Mouse (Mus musculus) thymus, adult 2 months (tissue): ENCODE measurements around the gene Huwe1. TPM values are rescaled to one million over a fixed set of nuclear protein-coding genes. Genes with fewer than 3 reads are reported as not detected.

Experiments used
- DNase-seq: peaks from one replicate; pipeline ENCODE4 v3.0.0; 2021
- H3K27ac ChIP-seq: fragments of 200-500 bp; 2 replicates; pipeline ENCODE4 v1.5.1; 2012; ENCODE audit warnings: low read length, control low read depth; ENCODE audit not compliant: control insufficient read depth, insufficient read depth
- H3K27me3 ChIP-seq: fragments of 200-500 bp; 2 replicates; pipeline ENCODE4 v1.6.1; 2012; ENCODE audit warnings: mild to moderate bottlenecking, low read length, moderate library complexity, mixed read lengths; ENCODE audit not compliant: control insufficient read depth, insufficient read depth
- H3K36me3 ChIP-seq: fragments of 200-500 bp; 2 replicates; pipeline ENCODE4 v1.6.1; 2012; ENCODE audit warnings: mild to moderate bottlenecking, low read length, moderate library complexity; ENCODE audit not compliant: control insufficient read depth, insufficient read depth
- H3K4me1 ChIP-seq: fragments of 200-500 bp; replicated peaks from 2 replicates; pipeline ENCODE4 v1.6.1; 2012; ENCODE audit warnings: low read length; ENCODE audit not compliant: control insufficient read depth, insufficient read depth
- H3K4me3 ChIP-seq: fragments of 200-500 bp; 2 replicates; pipeline ENCODE4 v1.5.1; 2012; ENCODE audit warnings: mild to moderate bottlenecking, low read length, control low read depth, moderate library complexity; ENCODE audit not compliant: control insufficient read depth, insufficient read depth
- CTCF ChIP-seq: fragments of 200-500 bp; IDR thresholded peaks from 2 replicates; pipeline ENCODE4 v1.5.1; 2012; ENCODE audit warnings: mild to moderate bottlenecking, control low read depth, low read length, moderate library complexity, borderline replicate concordance; ENCODE audit not compliant: control insufficient read depth, poor library complexity, insufficient read depth; ENCODE audit errors: extremely low read depth
- POLR2A ChIP-seq: fragments of 200-500 bp; IDR thresholded peaks from 2 replicates; pipeline ENCODE4 v1.6.1; 2012; ENCODE audit warnings: mild to moderate bottlenecking, low read length, control low read depth, moderate library complexity; ENCODE audit not compliant: control insufficient read depth, poor library complexity, insufficient read depth; ENCODE audit errors: extremely low read depth
- WGBS: fragments of 180-500 bp; shearing (Covaris S2); methylation state at CpG from one replicate; pipeline ENCODE4 v1.1.7; 2018; 5-methylcytosine and 5-hydroxymethylcytosine counted together
- polyA plus RNA-seq: library from polyadenylated mRNA; depleted of rRNA; stranded (reverse); fragments of >200 nt; gene quantifications from 2 replicates; pipeline ENCODE4 v1.2.3, GENCODE M21; 2012

Gene Huwe1
- polyA plus RNA-seq, 1 experiment = 96.9 TPM

DNA sequence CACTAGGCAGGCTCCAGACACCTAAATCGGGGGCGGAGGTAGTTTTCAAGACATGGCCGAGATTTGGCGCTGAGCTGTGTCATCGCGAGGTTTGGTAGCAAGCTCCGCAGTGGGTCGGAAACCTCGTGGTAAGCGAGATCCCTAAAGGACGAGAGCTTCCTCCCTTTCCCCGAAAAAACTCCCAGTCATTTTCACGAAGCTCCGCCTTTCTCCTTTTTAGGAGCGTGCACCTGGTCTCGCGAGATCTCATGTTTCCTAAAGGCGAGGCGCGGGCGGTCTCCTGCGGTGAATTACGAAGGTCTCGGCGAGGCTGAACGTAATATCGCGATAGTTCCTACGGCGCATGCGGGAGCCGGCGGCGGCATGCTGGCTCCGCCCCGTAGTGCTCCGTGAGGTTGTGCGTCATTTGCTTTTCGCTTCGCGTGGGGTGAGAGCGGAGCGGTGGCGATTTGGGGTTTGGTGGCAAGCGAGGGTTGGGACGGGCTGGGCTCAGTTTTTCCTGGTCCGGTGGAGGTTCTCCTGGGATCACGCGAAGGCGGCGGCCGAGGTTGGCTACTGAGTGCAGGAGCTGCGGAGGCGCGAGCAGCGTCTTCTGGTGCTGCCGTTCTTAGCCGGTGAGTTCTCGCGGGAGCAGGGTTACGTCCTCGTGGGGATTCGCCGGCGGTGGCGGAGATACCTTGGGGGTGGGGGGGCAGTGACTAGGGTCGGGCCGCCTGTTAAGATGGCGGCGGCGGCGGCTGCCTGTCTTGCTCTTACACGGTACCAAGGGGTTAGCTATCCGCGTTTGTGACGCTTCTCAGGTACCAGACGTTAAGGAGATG, 2.6 kb downstream of the Huwe1 start:
- no peaks in the 10 kb centered on the region for H3K36me3 ChIP-seq
- TF ChIP-seq CTCF (no peak), POLR2A (peak; percentile 50; the same call in 1 of the 2 replicates)

GRCm38 (mm10) chrX:151803777-151804101, 3.1 kb downstream of the Huwe1 start:
- peak overlapping the region; percentile 61 for H3K4me3 ChIP-seq
- peak; percentile 49 for DNase-seq
- H3K4me1 ChIP-seq = 0 out of 2 replicates have a peak, but pooled peaks cover 4% of the 10 kb centered on the region
- no peaks in the 10 kb centered on the region for H3K36me3 ChIP-seq
- peak overlapping the region; percentile 81 for H3K27ac ChIP-seq
- WGBS = 5% methylated on average over 20 of the region's 20 CpGs
- H3K27me3 ChIP-seq = no peaks in the 10 kb centered on the region
- TF ChIP-seq POLR2A (no peak), CTCF (no peak)

More for the DNA sequence above, 2.6 kb downstream of the Huwe1 start:
- Histone ChIP-seq H3K27me3 (no peaks in the 10 kb centered on the region), H3K27ac (peak overlapping the region; percentile 81), H3K4me3 (peak overlapping the region; percentile 61), H3K4me1 (0 out of 2 replicates have a peak, but pooled peaks cover 4% of the 10 kb centered on the region)
- WGBS = under 1% methylated on average over 76 of the region's 77 CpGs
- peak; percentile 87 for DNase-seq

GRCm38 (mm10) chrX:151804388-151804787, 3.8 kb downstream of the Huwe1 start:
- Histone ChIP-seq H3K27me3 (no peaks in the 10 kb centered on the region), H3K27ac (no peak overlapping the region), H3K36me3 (no peaks in the 10 kb centered on the region), H3K4me3 (no peak overlapping the region; the same call in 1 of the 2 replicates), H3K4me1 (0 out of 2 replicates have a peak, but pooled peaks cover 4% of the 10 kb centered on the region)
- WGBS = 4% methylated on average over 9 of the region's 9 CpGs
- no peak for DNase-seq
- TF ChIP-seq POLR2A = no peak

- no peak for DNase-seq
- no peak overlapping the region for H3K27ac ChIP-seq
These were observed 10.9 kb downstream of the Huwe1 start for GRCm38 (mm10) chrX:151811481-151811880.

GRCm38 (mm10) chrX:151813656-151814055, 13.0 kb downstream of the Huwe1 start:
- no peak for TF ChIP-seq CTCF
- no peak for TF ChIP-seq POLR2A
- H3K27me3 ChIP-seq = no peaks in the 10 kb centered on the region
- no peak overlapping the region for H3K4me3 ChIP-seq
- H3K4me1 ChIP-seq = no peaks in the 10 kb centered on the region
- no peak for DNase-seq
- 90% methylated on average over 1 of the region's 1 CpGs for WGBS
- no peaks in the 10 kb centered on the region; the same call in 1 of the 2 replicates for H3K36me3 ChIP-seq
- no peak overlapping the region for H3K27ac ChIP-seq

More at GRCm38 (mm10) chrX:151811481-151811880, 10.9 kb downstream of the Huwe1 start:
- WGBS = 86% methylated on average over 6 of the region's 6 CpGs
- Histone ChIP-seq H3K4me1 (no peaks in the 10 kb centered on the region), H3K36me3 (no peaks in the 10 kb centered on the region; the same call in 1 of the 2 replicates), H3K27me3 (no peaks in the 10 kb centered on the region), H3K4me3 (no peak overlapping the region)
- TF ChIP-seq CTCF (no peak), POLR2A (no peak)

- Histone ChIP-seq H3K4me3 (no peak overlapping the region), H3K27ac (no peak overlapping the region), H3K27me3 (no peaks in the 10 kb centered on the region), H3K36me3 (no peaks in the 10 kb centered on the region; the same call in 1 of the 2 replicates), H3K4me1 (no peaks in the 10 kb centered on the region)
- 74% methylated on average over 3 of the region's 3 CpGs for WGBS
- TF ChIP-seq CTCF (no peak), POLR2A (no peak)
- DNase-seq = no peak
These were observed 17.1 kb downstream of the Huwe1 start for GRCm38 (mm10) chrX:151817712-151818111.
